8 mouse cellular contexts compared by ENCODE assay signal in the genomic region with DNA sequence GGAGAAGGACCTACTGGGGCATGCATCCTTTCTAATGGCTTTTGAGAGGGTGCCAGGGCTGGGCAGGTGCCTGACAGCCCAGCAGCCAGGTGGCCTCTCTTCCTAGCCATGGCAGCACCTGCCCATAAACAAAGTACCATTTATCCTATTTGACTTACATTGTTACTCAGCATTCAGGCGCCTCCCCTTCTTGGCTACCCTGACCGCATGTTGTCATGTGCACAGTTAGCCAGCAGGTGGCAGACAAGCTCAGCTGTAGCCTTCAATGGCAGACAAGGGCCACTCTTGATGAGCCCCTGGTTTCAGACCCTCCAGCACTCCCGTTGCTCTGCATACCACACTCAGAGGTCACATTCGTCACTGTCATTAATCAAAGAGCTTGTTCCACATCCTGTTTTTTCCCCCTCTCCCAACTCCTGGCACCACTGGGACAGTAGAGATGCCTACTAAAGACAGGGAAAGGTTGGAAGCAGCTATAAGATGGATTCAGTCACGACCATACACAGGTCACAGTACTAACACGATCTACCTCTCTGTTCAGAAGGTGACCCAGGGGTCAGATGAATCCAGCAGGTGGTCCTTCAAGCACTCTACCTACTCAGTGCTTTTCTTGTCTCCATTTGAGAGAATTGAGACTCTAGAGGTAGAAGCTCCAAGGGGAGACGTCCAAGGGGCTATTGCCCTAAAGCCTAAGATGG. TPM values are rescaled to one million over a fixed set of nuclear protein-coding genes. Genes with fewer than 3 reads are reported as not detected.
DNase-seq lines count a peak whose midpoint lies in the region; ATAC-seq lines count a peak whose summit lies in the region.

No protein-coding gene starts in this region.

- no peak overlapping the region for H3K4me2 ChIP-seq in kidney, embryonic 15.5 days
- H3K4me2 ChIP-seq in kidney, embryonic 14.5 days (replicated peaks; ENCODE audit: low read depth, low read length) = no peak overlapping the region

- no peaks in the 10 kb centered on the region for H3K9me3 ChIP-seq in kidney, embryonic 15.5 days (replicated peaks)
- no peaks in the 10 kb centered on the region for H3K9me3 ChIP-seq in kidney, embryonic 14.5 days (ENCODE audit: control insufficient read depth, low read length)

- H3K4me1 ChIP-seq in kidney, embryonic 15.5 days = peaks cover 33% of the 10 kb centered on the region
- H3K4me1 ChIP-seq in kidney, embryonic 14.5 days (ENCODE audit: control insufficient read depth, insufficient read depth, low read length) = peaks cover 14% of the 10 kb centered on the region

- H3K4me3 ChIP-seq in kidney, embryonic 15.5 days (replicated peaks) = no peak overlapping the region
- no peak overlapping the region for H3K4me3 ChIP-seq in kidney, embryonic 14.5 days (ENCODE audit: low read length)

- WGBS in kidney, embryonic 15.5 days = 31% methylated on average over 7 of the region's 7 CpGs
- 30% methylated on average over 7 of the region's 7 CpGs for WGBS in kidney, embryonic 14.5 days

- no peak overlapping the region for H3K27ac ChIP-seq in kidney, embryonic 15.5 days
- no peak overlapping the region for H3K27ac ChIP-seq in kidney, embryonic 14.5 days (ENCODE audit: low read depth, low read length)

- no peaks in the 10 kb centered on the region for H3K36me3 ChIP-seq in kidney, embryonic 15.5 days
- H3K36me3 ChIP-seq in kidney, embryonic 14.5 days (ENCODE audit: control insufficient read depth, insufficient read depth, low read length) = no peaks in the 10 kb centered on the region

- ATAC-seq in kidney, embryonic 15.5 days (replicated peaks; ENCODE audit: low FRiP score) = no peak
- ATAC-seq in granulocyte monocyte progenitor cell, adult 5-6 weeks (replicated peaks; ENCODE audit: poor library complexity, severe bottlenecking) = peak; percentile 60
- peak; percentile 51 for ATAC-seq in kidney, embryonic 14.5 days (ENCODE audit: low FRiP score, low TSS enrichment)
- ATAC-seq in monocyte, adult 5-6 weeks (replicated peaks; ENCODE audit: insufficient number of reproducible peaks, low FRiP score, low TSS enrichment, poor library complexity, severe bottlenecking) = peak; percentile 77

- H3K27me3 ChIP-seq in kidney, embryonic 15.5 days = peaks cover 14% of the 10 kb centered on the region; the same call in 1 of the 2 replicates
- peaks cover 3% of the 10 kb centered on the region; the same call in 1 of the 2 replicates for H3K27me3 ChIP-seq in kidney, embryonic 14.5 days (ENCODE audit: control insufficient read depth, insufficient read depth, low read length)

- DNase-seq in kidney, adult 11 months = peak; percentile 64
- peak; percentile 85 for DNase-seq in embryo, embryonic 11 days
- DNase-seq in liver = peak; percentile 75
- peak; percentile 31 to 46 for DNase-seq in spleen, postnatal 36 days (ENCODE audit: low spot score in 2 of 2)

- no peak overlapping the region for H3K9ac ChIP-seq in kidney, embryonic 15.5 days
- H3K9ac ChIP-seq in kidney, embryonic 14.5 days (ENCODE audit: low read depth, low read length) = no peak overlapping the region

RNA-seq across cellular contexts. Expression of gene Kcnip3, which starts 14.7 kb away (rescaled TPM):
- 3.5 and 4.0 TPM in 2 replicates for polyA plus RNA-seq in kidney, embryonic 15.5 days (2015; fragmentation: Nextera tagmentation; extraction: Ambion mirVana)
- 37.4 and 50.0 TPM in 2 replicates for total RNA-seq in granulocyte monocyte progenitor cell, adult 5-6 weeks (2014; fragmentation: Nextera tagmentation)
- 19.5 and 23.4 TPM in 2 replicates for total RNA-seq in granulocyte monocyte progenitor cell, adult 5-6 weeks (2017)
- polyA plus RNA-seq in kidney, embryonic 14.5 days (2014; fragmentation: Nextera tagmentation; extraction: Ambion mirVana) = 4.0 and 4.9 TPM in 2 replicates
- 3.9 to 25.7 TPM (median 6.4 TPM) in 3 replicates for total RNA-seq in monocyte, adult 5-6 weeks (2017)

RNA-seq across cellular contexts. Expression of gene Prom2, which starts 34.0 kb away (rescaled TPM):
- polyA plus RNA-seq in kidney, embryonic 15.5 days (2015; fragmentation: Nextera tagmentation; extraction: Ambion mirVana) = 2.0 and 2.2 TPM in 2 replicates
- total RNA-seq in granulocyte monocyte progenitor cell, adult 5-6 weeks (2014; fragmentation: Nextera tagmentation) = not detected in 2 replicates
- not detected in 2 replicates for total RNA-seq in granulocyte monocyte progenitor cell, adult 5-6 weeks (2017)
- 1.4 and 1.9 TPM in 2 replicates for polyA plus RNA-seq in kidney, embryonic 14.5 days (2014; fragmentation: Nextera tagmentation; extraction: Ambion mirVana)
- not detected in 3 replicates for total RNA-seq in monocyte, adult 5-6 weeks (2017)
